ENCODE assay signal across 21 mouse cellular contexts in genomic region chr2:15744979-15745688, GRCm38 (mm10).
"Had no signal": no experiment of that assay in that cellular context is flagged by ENCODE, and none has a peak within 500 bp of the region (broad histone marks: within the 10 kb centered on the region; RNA-seq: fewer than 3 reads in every experiment).

No protein-coding gene starts in this region.

- H3K4me1 ChIP-seq: intestine, embryonic 15.5 days; kidney, embryonic 15.5 days; limb, embryonic 10.5 days; limb, embryonic 13.5 days; midbrain, embryonic 12.5 days; midbrain, embryonic 15.5 days; neural tube, embryonic 12.5 days; neural tube, embryonic 15.5 days; stomach, embryonic 15.5 days had no signal

- DNase-seq: kidney, adult 11 months; kidney, adult 8-10 months; kidney, postnatal 10 days; kidney, postnatal 36 days; layer of hippocampus, postnatal 36 days; lung, embryonic 14.5 days; right cerebral cortex, postnatal 25 days; spleen, adult 18-20 months; thymus, postnatal 25 days had no signal

- H3K4me3 ChIP-seq: intestine, embryonic 15.5 days; kidney, embryonic 15.5 days; left cerebral cortex, adult 2 months; limb, embryonic 10.5 days; limb, embryonic 13.5 days; midbrain, embryonic 12.5 days; midbrain, embryonic 15.5 days; neural tube, embryonic 12.5 days; neural tube, embryonic 15.5 days; stomach, embryonic 15.5 days had no signal

- H3K27ac ChIP-seq: intestine, embryonic 15.5 days; kidney, embryonic 15.5 days; left cerebral cortex, adult 2 months; limb, embryonic 10.5 days; limb, embryonic 13.5 days; macrophage; midbrain, embryonic 12.5 days; midbrain, embryonic 15.5 days; neural tube, embryonic 12.5 days; neural tube, embryonic 15.5 days; stomach, embryonic 15.5 days had no signal

- H3K36me3 ChIP-seq: intestine, embryonic 15.5 days; kidney, embryonic 15.5 days; limb, embryonic 10.5 days; limb, embryonic 13.5 days; midbrain, embryonic 12.5 days; midbrain, embryonic 15.5 days; neural tube, embryonic 12.5 days; neural tube, embryonic 15.5 days; stomach, embryonic 15.5 days had no signal

- H3K27me3 ChIP-seq: intestine, embryonic 15.5 days; kidney, embryonic 15.5 days; limb, embryonic 13.5 days; midbrain, embryonic 12.5 days; midbrain, embryonic 15.5 days; neural tube, embryonic 12.5 days; neural tube, embryonic 15.5 days; stomach, embryonic 15.5 days had no signal

- H3K9me3 ChIP-seq: intestine, embryonic 15.5 days; kidney, embryonic 15.5 days; limb, embryonic 10.5 days; limb, embryonic 13.5 days; midbrain, embryonic 12.5 days; midbrain, embryonic 15.5 days; neural tube, embryonic 12.5 days; neural tube, embryonic 15.5 days; stomach, embryonic 15.5 days had no signal

- H3K4me2 ChIP-seq: intestine, embryonic 15.5 days; kidney, embryonic 15.5 days; limb, embryonic 13.5 days; lung, embryonic 14.5 days; midbrain, embryonic 12.5 days; midbrain, embryonic 15.5 days; neural tube, embryonic 12.5 days; neural tube, embryonic 15.5 days; stomach, embryonic 15.5 days had no signal

- H3K9ac ChIP-seq: intestine, embryonic 15.5 days; kidney, embryonic 15.5 days; limb, embryonic 13.5 days; lung, embryonic 14.5 days; midbrain, embryonic 12.5 days; midbrain, embryonic 15.5 days; neural tube, embryonic 12.5 days; neural tube, embryonic 15.5 days; stomach, embryonic 15.5 days had no signal

- ATAC-seq: intestine, embryonic 15.5 days; lung, postnatal 0 days; midbrain, embryonic 15.5 days had no signal
